Mouse (Mus musculus): ENCODE results near the gene Slc25a21.

DNA sequence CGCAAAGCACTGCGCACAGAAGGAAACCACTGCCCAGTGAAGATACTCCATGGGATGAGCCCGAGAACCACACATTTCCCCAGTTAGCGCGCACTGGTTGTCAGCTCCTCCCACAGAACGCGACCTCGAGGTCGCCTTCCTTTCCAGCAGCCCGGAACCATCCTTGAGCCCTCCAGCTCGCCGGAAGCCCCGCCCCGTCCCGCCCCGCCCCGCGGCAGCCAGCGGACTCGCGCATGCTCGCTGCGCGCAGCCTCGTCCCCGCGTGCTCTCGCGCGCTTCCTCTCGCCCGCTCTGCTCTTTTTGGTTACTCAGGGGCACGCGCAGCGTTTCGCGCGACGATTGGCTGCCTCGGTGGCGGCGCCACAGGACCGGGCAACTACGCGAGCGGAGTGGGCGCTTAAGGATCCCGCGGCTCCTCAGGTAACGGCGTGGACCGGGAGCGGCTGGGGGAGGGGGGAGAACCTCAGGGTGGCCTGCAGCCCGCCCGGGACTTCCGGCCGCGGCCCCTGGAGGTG, 33.0 kb upstream of the Slc25a21 start, which contains the start of the genes Prps1l3 and Mipol1:
- peak; percentile 52; the same call in 1 of the 2 replicates for TF ChIP-seq POLR2A (IDR thresholded peaks at IDR 0.05; ENCODE audit: extremely low read depth, insufficient read depth, low read length)
- no peak for TF ChIP-seq CTCF (IDR thresholded peaks at IDR 0.05; ENCODE audit: low read depth, low read length)
